Mouse (Mus musculus) megakaryocyte, adult 5-6 weeks (primary cell): ENCODE results near the gene Desi1. TPM values are rescaled to one million over a fixed set of nuclear protein-coding genes. Genes with fewer than 3 reads are reported as not detected.
A peak's percentile ranks its signal among the peaks of the same experiment; 100 is the strongest.
"Not testable (repeated sequence)": the region's sequence is repeated elsewhere in the genome, so short reads cannot be mapped to it uniquely, and the experiment has no call there.

ENCODE experiments used
- ATAC-seq: 2 replicates; pipeline ENCODE4 v1.8.0; 2016; ENCODE audit warnings: mild to moderate bottlenecking, inconsistent platforms; ENCODE audit not compliant: poor library complexity, severe bottlenecking
- total RNA-seq, 2 experiments: library from RNA; stranded (forward) in 1 of 2; stranded (reverse) in 1 of 2; fragments of 153-499, 151-499 nt in 1 of 2; fragments of 221-1000, 200-1000 nt in 1 of 2; gene quantifications; 2 replicates each; pipeline versions ENCODE4 v1.2.3 to v1.2.4; 2015 to 2017

Gene Desi1
- total RNA-seq, 2 experiments from 2014 or later: 2.6 to 19.1 TPM

DNA sequence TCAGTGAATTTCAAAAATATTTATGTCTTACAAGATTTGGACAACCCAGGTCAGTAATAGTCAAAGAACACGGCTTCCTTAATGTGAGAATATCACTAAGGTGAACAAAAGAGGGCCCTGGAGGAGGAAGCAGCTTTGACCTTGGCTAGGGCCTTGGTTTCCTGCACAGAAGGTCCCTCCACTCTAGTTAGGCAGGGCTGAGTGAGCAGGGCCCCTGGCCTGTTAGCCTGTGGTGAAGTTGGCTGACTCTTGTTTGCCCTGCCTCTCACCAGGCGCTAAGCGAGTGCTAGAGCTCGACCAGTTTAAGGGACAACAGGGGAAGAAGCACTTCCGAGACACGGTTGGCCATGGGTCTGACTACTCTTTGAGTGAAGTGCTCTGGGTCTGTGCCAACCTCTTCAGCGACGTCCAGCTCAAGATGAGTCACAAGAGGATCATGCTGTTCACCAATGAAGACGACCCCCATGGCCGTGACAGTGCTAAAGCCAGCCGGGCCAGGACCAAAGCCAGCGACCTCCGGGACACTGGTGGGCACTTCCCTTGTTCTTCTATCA lies 11.1 kb downstream of the Desi1 start:
- no peak for ATAC-seq

DNA sequence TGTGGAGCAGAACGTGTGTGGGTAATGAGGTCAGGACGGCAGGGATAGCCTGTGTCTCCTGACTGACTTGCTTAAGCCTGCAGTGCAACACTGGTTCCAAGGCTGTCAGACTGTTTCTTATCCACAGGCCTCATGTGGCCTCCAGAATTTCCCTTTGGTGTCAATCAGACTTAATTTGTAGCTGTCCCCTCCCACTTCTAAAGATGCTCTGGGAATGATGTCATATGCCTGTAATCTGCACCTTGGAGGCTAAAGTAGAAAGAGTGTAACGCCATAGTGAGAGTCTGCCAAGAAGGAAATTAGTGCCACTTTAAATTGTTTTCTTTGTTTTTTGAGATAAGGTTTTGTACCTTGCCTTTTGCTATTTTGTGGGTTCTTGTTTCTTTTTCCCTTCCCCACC lies 14.4 kb downstream of the Desi1 start:
- no peak for ATAC-seq

DNA sequence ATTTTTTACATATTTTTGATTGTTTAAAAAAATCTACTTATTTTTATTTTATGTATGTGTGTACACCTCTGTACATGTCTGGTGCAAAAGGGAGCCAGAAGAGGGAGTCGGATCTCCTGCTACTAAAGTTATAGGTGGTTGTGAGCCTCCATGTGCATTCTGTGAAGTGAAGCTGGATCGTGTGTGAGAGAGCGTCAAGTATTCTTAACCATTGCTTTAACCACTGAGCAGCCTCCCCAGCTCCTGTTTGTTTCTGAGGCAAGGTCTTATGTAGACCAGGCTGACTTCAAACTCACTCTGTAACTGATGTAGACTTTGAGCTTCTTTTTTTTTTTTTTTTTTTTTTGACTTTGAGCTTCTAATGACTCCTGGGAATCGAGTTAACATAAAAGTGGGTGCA lies 16.2 kb downstream of the Desi1 start:
- no peak for ATAC-seq

DNA sequence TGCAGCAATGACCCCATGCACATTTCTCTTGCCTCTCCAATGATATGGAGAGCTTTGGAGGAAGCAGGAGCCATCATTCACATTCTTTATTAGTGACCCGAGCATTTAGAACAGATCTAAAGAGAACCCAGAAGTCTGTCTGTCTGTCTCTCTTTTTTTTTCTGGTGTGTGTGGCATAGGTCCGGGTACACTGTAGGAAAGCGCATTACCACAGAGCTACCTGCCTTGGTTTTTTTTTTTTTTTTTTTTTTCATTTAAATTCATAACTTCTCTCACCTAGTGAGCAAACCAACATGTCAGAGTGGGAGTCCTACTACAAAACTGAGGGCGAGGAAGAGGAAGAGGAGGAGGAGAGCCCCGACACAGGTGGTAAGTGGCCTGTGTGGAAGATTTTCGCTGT lies 16.8 kb downstream of the Desi1 start:
- no peak for ATAC-seq

DNA sequence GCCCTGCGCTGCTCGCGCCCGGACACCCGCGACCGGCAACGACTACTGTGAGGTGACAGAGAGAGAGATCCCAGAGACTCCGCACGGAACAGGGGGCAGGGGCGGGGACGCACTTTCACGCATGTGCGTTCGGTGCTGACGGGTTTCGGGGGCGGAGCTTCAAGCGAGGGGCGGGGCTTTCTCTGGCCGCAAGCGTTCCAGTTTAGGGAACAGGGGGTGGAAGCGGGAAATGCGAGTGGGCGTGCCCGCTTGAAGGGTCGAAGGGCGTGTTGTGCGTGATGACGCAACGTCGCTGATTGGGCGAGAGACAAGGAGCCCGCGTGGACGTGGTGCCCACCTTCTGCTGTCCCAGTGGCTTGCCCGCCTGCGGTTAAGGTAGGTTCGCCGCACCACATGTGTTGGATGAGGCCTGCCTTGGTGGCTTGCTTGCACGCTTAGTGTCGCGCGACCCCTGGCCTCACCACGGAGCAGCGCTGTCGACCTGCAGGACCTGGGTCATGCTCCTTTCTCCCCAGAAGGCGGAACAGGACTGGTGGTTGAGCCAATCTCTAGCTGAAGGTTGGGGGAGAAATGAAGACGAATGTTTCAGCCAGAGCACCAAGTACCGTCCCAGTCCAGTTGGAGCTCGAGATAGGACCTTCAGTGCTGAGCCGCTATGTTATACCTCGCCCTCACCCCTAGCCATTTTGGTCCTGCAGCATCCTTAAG lies 17.4 kb downstream of the Desi1 start:
- peak; percentile 93 for ATAC-seq

DNA sequence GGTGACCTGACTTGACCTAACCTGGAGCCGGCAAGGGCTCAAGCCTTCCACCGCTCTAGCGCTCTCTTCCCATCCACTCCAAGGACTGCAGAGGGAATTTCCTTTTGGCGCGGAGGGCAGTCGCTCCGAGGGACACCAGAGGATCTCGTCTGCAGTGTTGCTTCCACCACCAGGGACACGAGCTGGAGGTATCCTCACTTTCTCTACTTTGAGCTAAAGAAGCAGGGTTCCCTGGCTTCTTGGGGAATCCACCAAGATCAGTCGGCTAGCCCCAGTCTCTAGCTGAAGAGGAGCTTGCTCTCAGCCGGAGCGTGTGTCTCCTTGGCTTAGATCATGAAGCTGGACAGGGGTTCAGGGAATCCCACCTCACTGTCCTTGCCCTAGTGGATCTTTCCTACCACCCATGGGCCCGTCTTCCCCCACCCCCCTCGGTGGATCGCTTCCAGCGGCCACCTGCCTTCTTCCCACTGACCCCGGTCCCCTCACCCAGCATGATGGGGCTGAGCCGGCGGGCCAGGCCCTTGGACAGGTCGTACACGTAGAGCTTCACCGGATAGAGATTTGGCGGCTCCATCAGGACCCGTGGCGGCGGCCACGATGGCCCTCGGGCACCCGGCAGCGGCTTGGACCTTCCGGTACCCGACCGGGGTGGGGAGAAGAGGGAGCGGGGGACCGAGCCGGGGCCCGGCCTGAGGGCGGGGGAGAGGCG lies 18.1 kb downstream of the Desi1 start:
- 0 out of 2 replicates have a peak, but pooled peaks have one; percentile 2 for ATAC-seq

DNA sequence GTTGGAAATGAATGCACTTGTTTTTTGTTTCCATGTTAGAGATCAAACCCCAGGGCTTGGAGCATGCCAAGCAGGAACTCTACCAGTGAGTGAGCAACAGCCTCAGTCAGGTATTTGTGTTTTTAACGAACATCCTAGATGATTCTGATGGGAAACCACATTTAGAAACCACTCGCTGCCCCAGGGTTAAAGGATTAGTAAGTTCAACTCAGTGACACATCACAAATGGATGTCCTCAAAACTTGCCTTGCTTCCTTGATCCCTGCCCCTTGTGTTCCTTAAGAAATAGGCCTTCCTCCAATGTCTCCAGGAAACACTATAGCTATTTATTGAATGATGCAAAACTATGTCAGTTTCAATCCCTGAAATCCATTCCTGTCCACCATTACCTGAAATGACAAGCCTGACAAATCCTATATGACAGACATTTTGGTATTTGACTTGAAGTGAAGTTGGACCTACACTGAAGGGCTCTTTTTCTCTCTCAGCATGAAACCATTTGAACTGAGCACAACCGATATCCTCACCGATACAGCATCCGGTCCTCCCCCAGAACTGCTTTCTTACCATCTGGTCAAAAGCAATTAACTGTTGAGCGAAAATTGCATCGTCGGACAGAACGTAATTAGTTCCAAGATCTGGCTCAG lies 18.8 kb downstream of the Desi1 start:
- no peak for ATAC-seq

DNA sequence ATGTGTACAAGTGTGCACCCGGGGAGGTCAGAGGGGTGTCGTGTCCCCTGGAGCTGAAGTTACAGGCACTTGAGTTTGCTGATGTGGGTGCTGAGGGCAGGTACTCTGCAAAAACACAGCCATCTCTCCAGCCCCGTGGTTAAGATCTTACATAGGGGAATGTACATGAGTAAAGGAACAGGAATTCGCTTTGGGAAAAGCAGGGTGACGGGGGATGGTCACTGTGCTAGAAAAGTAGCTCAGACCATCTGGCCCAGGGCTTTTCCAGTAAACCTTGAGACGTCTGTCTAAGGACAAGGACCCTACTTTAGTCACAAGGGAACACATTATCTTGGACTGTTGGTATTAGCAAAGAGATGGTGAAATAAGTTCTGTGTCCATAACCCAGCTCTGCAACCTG lies 21.7 kb downstream of the Desi1 start:
- no peak for ATAC-seq

DNA sequence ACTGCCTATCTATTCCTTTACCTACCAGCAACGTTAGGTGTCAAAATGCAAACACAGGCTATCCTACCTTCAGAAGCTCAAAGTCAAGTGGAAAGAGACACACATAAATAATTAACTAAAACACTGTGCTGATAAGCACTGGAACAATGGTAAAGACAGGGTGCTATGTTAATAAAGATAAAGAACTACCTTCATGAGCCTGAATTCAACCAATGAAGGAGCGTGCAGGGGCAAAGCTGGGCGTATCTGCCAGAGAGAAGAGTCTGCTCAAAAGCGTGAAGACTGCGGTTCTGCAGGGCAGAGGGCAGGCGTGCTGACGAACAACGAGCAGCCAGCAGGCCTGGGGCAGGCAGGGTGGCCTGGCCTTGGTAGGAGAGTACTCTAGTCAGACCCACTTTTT lies 29.4 kb downstream of the Desi1 start:
- ATAC-seq: no peak

DNA sequence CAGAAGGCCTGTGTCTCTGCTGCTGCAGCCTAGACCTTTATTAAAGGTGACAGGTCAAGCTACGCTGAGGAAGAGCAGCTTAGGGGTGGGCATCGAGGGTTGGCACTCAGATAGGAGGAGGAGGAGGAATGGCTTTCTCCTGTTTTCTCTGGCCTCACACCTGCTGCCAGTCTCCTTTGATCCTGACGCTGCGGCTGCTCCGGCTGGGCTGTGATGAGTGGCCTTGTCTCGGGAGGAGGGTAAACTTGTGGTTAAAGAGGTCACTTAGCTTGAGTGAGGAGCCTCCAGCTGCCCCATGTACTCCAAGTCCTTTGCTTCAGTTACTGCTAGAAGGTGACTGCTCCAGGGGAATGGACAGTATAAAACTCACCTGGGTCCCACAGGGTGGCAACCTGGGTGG lies 39.7 kb downstream of the Desi1 start:
- no peak for ATAC-seq

DNA sequence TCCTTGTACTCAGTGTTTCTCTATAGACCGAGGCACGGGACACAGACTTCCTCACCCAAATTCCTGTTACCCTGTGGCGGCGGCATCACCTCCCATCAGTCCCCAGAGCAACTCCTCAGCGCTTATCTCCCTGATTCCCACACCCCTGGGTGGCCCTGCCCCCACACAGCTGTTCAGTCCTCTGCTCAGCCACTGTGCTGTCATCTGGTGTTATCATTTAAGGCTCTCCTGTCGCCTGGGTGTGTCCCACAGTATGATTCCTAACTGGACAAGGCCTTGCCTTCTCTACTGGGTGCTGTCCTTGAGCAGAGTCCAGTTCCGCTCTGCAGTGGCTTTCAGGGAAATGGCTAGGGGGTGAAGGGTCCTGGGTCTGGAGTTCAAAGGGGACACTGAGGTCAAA lies 43.1 kb downstream of the Desi1 start:
- no peak for ATAC-seq

DNA sequence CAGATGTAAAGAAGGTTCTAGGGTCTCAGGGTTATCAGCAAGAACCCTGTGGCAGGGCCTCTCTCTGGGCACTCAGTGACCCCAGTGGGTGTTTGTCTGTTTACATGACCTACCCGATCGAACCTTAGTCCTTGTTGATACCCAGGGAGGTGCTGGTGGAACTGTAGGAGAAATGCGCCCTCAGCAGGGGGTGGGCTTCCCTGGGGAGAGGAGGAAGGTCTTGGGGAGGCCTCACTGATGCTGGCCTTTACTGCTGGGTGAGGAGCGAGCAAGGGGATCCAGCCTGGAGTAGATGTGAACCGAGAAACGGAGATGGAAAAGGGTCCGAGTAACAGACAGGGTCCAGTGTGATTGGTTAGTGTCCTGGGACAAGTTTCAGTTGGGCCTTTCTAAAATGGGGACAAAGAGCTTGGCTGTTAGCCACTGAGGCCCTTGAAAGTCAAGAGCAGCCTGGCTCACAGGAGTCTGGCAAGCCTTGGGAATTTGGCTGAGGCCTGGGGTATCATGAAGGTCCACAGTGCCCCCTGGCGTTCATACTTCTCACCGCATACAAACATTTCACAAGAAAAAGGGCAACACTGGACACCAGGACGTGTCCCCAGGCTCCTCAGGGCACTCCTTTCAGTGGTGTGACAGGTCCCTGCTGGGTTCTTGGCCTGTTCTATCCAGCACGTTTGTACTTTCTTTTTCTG lies 44.1 kb downstream of the Desi1 start:
- peak; percentile 92 for ATAC-seq

DNA sequence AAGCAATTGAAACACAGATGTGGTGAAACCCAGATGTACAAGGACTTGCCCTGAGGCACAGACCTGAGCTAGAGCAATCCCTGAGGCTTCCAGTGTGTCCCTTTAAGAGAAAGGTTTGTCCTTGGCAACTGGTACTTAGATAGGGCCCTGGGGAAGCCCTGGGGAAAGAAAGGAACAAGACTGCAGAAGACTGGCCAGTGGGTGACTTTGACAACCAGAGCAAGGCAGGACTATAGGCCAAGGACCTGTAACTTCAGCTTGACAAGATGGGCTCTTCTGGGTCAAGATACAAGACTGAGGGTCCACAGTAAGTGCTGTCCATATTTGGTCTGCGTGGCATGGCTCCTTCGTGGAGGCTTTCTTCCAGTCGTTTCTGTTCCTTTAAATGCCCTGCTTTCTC lies 46.0 kb downstream of the Desi1 start, which contains the start of gene Xrcc6:
Gene Xrcc6, plus strand, starts transcription at position 190 of the 400 bp plus-strand sequence.
- ATAC-seq: no peak

DNA sequence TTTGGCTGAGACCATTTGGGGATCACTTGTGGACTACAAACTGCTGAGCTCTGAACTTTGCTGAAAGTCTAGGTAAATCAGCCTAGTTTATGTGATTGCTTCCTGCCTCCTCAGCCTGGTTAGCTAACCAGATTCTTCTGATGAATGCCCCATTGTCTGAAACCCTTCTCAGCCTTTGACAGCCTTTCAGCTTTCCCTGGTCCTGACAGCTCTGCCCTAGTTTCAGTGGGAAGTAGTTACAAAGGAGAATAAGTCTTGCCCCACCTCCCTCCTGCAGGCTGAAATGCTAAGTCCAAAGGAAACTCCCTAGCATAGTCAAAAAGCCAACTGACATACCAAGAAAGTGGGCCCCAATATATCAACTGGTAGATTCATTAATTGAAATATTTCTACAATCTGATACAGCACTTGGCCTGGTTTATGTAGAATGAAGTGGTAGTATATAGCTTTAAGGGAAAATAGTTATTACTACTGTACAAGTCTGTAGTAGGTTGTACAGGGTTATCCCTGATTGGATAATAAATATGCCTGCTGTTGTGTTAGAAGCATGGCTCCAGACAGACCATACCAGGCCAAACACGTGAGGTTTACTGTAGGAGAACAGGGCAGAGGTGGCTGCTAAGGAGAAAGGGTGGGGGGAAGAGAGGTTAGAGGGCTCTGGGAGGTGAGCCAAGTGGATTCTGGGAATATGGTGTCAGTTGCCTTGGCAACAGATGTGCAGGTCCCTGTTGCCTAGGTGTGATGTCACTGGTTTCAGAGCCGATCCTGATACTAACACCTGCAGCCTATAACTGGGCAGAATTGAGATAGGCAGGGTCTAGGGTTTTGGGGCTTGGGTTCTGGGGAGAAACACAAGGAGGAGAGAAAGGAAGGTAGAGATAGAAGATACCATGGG lies 48.1 kb downstream of the Desi1 start:
- ATAC-seq: no peak

DNA sequence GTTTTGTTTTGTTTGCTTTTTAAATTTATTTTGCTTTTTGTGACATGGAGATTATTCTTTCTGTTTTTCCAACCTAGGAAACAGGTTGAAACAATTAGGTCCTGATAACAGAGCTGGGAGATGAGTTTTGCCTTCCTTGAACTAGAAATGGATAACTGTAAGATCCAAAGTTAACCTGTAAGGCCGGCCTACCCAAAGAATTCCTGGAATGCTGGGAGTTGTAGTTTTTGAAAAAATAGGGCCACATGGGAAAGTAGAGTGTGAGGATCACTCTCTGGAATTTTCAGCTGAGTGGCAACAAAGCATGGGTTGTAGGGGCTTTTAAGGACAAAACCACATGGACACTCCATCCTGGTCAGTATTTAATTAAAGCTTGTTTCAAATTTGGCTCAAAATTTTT lies 51.5 kb downstream of the Desi1 start:
- no peak for ATAC-seq

DNA sequence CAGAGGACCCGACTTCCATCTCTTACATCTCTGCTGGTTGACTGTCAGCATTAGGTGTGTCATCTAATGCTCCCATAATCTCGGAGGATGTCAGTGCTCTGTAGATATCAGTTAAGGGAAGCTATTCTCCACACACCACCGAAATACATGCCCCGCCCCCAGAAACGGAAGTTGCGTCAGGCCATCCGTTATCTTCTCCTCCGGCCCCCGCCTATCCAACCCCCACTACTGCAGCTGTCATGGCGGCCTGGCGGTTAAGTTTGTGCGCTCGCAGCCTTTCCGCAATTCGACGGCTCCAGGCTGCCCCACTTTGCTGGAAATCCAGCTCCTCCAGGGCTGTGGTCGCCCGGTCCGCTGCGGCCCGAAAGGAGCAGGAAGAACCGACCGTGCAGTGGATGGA lies 53.3 kb downstream of the Desi1 start, which contains the start of gene 1700029P11Rik:
Gene 1700029P11Rik, plus strand, starts transcription at position 220 of the 400 bp plus-strand sequence.
- ATAC-seq: no peak

DNA sequence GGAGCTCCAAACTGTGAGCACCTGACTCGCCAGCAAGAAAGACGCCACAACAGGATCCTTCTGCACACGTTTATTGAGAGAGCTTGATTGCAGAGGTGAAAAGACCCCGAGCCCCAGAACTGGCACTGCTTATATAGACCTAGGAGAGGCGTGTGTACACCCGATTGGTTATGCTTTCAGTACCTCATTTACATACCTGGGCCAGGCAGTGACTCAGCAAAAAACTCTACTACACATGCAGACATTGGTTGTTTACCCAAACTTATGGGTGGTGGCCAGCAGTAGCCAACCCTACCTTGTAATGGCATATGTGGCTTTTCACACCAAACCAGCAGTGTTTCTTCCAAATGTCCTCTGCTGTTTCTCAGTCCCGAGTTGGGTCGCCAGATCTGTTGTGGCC lies 58.5 kb downstream of the Desi1 start:
- not testable (repeated sequence) for ATAC-seq

DNA sequence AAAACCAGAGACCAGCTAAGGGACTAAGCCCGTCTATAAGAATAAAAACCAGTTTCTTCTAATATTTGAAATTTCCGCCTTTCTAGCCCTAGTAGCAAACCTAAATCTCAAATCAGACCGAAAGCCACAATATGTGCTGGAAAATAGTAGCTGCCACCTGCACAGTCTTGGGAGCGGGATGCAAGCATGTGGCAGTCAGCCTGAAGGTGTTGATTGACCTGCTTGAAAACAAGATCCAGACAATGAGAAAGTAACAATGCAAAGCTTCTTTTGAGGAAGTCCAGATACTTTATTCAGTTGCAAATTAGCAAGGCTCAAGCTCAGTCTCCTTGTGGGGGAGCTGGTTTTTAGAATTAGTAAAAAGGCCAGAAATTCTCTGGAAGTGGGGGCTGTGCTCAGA lies 63.2 kb downstream of the Desi1 start:
- ATAC-seq: not testable (repeated sequence)

DNA sequence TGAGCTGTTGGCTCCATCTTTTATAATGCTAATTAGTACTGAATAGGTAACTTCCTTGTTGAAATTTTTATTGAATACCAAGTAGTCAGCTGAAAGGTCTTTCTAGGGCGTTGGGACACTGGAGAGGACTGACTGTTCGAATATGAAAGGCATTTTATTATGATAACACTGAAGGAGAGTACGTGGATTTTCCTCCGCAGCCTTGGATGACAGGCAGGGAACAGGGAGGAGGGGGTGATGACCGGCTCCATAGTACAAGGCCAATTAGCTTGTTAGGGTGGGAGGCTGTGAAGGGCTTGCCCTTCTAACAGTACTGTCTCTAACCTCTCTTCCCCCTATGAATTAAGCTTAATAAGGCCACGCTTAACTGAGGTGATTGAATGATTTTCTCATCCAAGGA lies 64.0 kb downstream of the Desi1 start:
- ATAC-seq: not testable (repeated sequence)

DNA sequence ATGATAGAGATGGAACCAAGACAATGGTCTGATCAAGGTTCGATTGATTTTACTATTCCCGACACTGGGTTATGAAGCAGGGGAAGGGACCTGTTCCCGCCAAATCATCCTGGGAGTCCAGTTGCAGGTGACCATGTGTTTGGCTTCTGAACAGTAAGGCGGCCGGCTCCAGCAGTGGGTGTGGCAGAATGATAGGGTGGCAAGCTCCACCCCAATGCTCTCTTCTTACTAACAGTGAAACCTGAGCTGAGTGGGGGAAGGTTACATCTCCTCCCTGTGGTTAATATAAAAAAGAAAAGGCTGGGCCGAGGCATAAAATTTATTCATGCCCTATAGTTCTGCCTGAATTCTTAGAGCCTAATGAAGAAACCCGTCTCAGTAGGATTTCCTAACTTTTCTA lies 64.5 kb downstream of the Desi1 start:
- ATAC-seq: no peak
